Mouse (Mus musculus) limb, embryonic 13.5 days (tissue): ENCODE data around the gene Ttyh1. TPM values are rescaled to one million over a fixed set of nuclear protein-coding genes. Genes with fewer than 3 reads are reported as not detected.

Experiments
- ATAC-seq: fragments of 200-750 bp; cut with Nextera tagmentation; 2 replicates; pipeline ENCODE4 v1.8.0; 2017; ENCODE audit warnings: low read depth, moderate number of reproducible peaks, moderate TSS enrichment; ENCODE audit not compliant: low FRiP score
- H3K27ac ChIP-seq: fragments of 300-500 bp; sonication (generic); 2 replicates; pipeline ENCODE4 v1.5.1; 2015; ENCODE audit warnings: inconsistent platforms, mild to moderate bottlenecking, moderate library complexity
- H3K27me3 ChIP-seq: fragments of 300-500 bp; sonication (generic); 2 replicates; pipeline ENCODE4 v1.6.1; 2015; ENCODE audit warnings: mild to moderate bottlenecking, inconsistent platforms
- H3K36me3 ChIP-seq: fragments of 300-500 bp; sonication (generic); 2 replicates; pipeline ENCODE4 v1.6.1; 2015; ENCODE audit warnings: inconsistent platforms, mild to moderate bottlenecking, moderate library complexity
- H3K4me1 ChIP-seq: fragments of 300-500 bp; sonication (generic); 2 replicates; pipeline ENCODE4 v1.6.1; 2015; ENCODE audit warnings: inconsistent platforms
- H3K4me2 ChIP-seq: fragments of 300-500 bp; sonication (generic); replicated peaks from 2 replicates; pipeline ENCODE4 v1.6.1; 2015; ENCODE audit warnings: inconsistent platforms, mild to moderate bottlenecking, moderate library complexity
- H3K4me3 ChIP-seq: fragments of 300-500 bp; sonication (generic); 2 replicates; pipeline ENCODE4 v1.5.1; 2015; ENCODE audit warnings: moderate library complexity, mild to moderate bottlenecking, inconsistent platforms
- H3K9ac ChIP-seq: fragments of 300-500 bp; sonication (generic); 2 replicates; pipeline ENCODE4 v1.6.1; 2015; ENCODE audit warnings: mild to moderate bottlenecking, inconsistent platforms
- H3K9me3 ChIP-seq: fragments of 300-500 bp; sonication (generic); 2 replicates; pipeline ENCODE4 v1.6.1; 2016; ENCODE audit warnings: inconsistent platforms
- WGBS: fragments of 180-500 bp; shearing (Covaris S2); methylation state at CpG from one replicate; pipeline ENCODE4 v1.1.7; 2015; 5-methylcytosine and 5-hydroxymethylcytosine counted together
- polyA plus RNA-seq: library from polyadenylated mRNA; unstranded; fragments of >200 nt; fragmentation: Nextera tagmentation; extraction: Ambion mirVana; gene quantifications from 2 replicates; pipeline ENCODE4 v1.2.1, GENCODE M21; 2015

The Ttyh1 gene
- polyA plus RNA-seq, 1 experiment from 2014 or later: 2.3 TPM

DNA sequence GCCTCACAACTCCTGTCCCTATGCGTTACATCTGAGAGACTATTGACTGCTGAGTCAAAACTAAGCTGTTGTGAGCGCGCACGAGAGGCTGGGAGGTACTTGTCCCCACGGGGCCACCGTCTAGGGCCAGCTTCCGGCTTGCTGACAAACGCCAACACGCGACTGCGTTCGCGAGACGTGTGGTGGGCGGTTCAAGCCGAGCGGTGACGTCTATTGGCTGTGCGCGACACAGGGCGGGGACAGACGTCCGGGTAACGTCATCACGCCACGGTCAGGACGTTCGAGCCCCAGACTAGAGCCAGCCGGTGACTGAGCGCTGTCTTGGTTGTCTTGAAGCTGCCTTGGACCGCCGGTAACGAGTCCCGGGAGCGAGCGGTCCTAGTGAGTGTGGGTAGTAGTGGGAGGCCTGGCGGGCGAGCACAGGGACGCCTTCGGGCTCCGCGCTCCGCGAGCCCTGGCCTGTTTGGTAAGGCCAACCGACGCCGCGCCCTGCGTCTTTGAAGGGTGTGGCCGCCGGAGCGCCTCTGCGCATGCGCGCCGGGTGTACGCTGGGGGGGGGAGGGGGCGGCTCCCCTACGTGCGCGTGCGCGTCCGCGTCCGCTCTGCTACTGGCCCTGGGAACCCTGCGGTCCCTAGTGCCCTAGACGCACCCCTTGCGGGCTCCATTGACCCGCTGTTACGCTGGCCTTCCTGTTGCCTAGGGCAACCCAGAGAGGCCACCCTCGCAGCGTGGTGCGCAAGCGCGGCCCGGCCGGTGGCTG is 17.7 kb downstream of the Ttyh1 start, which contains the start of gene Leng8:
Gene Leng8, plus strand, starts transcription at position 269 of the 761 bp plus-strand sequence.
- peaks cover 16% of the 10 kb centered on the region for H3K4me1 ChIP-seq
- WGBS: under 1% methylated on average over 54 of the region's 78 CpGs
- H3K9me3 ChIP-seq: no peaks in the 10 kb centered on the region
- H3K36me3 ChIP-seq: peaks cover 37% of the 10 kb centered on the region
- peak within 1 kb of the TSS; percentile 90 for H3K4me3 ChIP-seq
- H3K4me2 ChIP-seq: peak within 1 kb of the TSS; percentile 94
- peak within 1 kb of the TSS; percentile 88 for H3K9ac ChIP-seq
- peak; percentile 99 for ATAC-seq
- peak within 1 kb of the TSS; percentile 90 for H3K27ac ChIP-seq
- no peaks in the 10 kb centered on the region for H3K27me3 ChIP-seq

DNA sequence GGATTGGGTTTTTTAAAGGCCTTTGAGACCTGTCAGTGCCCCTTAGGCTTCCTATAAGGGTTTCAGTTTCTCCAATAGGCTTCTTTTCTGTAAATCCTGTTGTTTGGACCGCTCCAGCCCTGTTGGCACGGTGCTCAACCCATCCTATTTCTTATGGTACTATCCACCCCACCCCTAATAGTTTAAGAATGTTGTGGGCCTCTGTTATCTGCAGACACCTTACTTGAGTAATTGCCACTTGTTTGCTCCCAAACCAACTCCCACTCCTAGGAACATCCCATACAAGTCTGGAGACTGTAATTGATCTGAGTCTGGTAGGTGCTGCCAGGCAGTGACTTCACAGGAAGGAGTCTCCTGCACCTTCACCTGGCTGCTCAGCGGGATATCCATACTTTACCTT is 18.5 kb downstream of the Ttyh1 start:
- Histone ChIP-seq H3K27ac (no peak overlapping the region), H3K9me3 (no peaks in the 10 kb centered on the region), H3K36me3 (peaks cover 45% of the 10 kb centered on the region), H3K9ac (peak overlapping the region; percentile 88), H3K4me3 (peak overlapping the region; percentile 90), H3K27me3 (no peaks in the 10 kb centered on the region), H3K4me1 (peaks cover 16% of the 10 kb centered on the region), H3K4me2 (peak overlapping the region; percentile 94)
- WGBS: 59% methylated on average over 3 of the region's 3 CpGs
- no peak for ATAC-seq

DNA sequence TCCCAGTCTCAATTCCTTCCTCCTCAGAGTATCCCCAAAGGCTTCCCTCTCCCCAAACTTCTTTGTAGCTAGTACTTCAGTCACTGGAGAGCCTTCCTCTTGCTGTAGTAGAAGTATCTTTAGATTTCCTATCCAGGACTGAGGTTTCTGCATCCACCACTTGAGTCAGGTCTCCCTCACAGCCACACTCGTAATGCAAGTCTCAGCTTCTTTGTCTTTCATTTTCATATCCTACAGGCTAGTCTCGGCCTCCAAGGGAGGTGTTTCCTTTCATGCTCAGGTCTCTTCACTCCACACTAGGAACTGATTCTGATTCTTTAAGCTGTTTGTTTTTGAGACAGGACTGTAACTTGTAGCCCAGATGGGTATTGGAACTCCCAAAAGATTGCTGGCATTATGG is 19.0 kb downstream of the Ttyh1 start:
- Histone ChIP-seq H3K4me3 (peak overlapping the region; percentile 90), H3K4me1 (peaks cover 16% of the 10 kb centered on the region), H3K36me3 (peaks cover 50% of the 10 kb centered on the region), H3K9ac (peak overlapping the region; percentile 88), H3K27me3 (no peaks in the 10 kb centered on the region), H3K27ac (no peak overlapping the region), H3K4me2 (peak overlapping the region; percentile 94), H3K9me3 (no peaks in the 10 kb centered on the region)
- no peak for ATAC-seq
- WGBS: 91% methylated on average over 2 of the region's 2 CpGs

DNA sequence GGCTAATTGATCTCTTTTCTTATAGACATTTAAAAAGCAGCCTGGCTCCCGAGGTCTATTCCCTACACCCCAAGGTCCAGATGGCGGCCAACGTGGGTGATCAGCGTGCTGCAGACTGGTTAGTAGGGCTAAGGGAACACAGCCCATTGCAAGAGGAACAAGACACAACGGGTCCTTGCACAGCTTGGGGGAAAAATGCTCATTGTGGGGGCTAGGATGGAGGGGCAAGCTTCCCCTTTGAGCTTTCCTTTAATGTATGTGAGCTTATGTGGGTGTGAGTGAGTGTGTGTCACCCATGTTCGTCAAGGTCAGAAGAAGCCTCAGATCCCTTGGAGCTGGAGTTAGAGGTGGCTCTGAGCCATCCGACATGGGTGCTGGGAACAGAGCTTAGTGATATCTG is 19.5 kb downstream of the Ttyh1 start:
- Histone ChIP-seq H3K9me3 (no peaks in the 10 kb centered on the region), H3K36me3 (peaks cover 55% of the 10 kb centered on the region), H3K4me3 (peak overlapping the region; percentile 90; the same call in 1 of the 2 replicates), H3K9ac (0 out of 2 replicates have a peak overlapping the region, but pooled peaks have one; percentile 88), H3K4me2 (peak overlapping the region; percentile 94; the same call in 1 of the 2 replicates), H3K27me3 (no peaks in the 10 kb centered on the region), H3K4me1 (peaks cover 16% of the 10 kb centered on the region), H3K27ac (no peak overlapping the region)
- WGBS: 92% methylated on average over 7 of the region's 7 CpGs
- ATAC-seq: no peak

DNA sequence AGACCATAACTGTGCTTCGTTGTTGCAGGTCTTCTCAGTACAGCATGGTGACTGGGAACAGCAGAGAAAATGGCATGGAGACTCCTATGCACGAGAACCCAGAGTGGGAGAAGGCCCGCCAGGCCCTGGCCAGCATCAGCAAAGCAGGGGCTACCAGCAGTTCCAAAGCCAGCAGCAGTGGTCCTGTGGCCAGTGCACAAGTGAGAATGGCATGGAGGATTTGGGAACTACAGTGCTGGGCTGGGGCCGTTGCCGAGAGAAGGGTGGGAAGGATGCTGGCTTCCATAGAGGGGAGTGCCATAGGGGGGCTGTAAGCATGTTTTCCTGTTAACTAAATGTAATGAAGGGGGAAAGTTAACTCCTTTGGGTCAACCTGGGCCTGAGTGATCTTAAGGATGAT is 20.2 kb downstream of the Ttyh1 start:
- peaks cover 16% of the 10 kb centered on the region for H3K4me1 ChIP-seq
- WGBS: 89% methylated on average over 5 of the region's 5 CpGs
- no peak overlapping the region for H3K27ac ChIP-seq
- H3K4me3 ChIP-seq: no peak overlapping the region
- H3K27me3 ChIP-seq: no peaks in the 10 kb centered on the region
- H3K4me2 ChIP-seq: no peak overlapping the region
- H3K9ac ChIP-seq: no peak overlapping the region
- no peaks in the 10 kb centered on the region for H3K9me3 ChIP-seq
- ATAC-seq: no peak
- peaks cover 62% of the 10 kb centered on the region for H3K36me3 ChIP-seq

DNA sequence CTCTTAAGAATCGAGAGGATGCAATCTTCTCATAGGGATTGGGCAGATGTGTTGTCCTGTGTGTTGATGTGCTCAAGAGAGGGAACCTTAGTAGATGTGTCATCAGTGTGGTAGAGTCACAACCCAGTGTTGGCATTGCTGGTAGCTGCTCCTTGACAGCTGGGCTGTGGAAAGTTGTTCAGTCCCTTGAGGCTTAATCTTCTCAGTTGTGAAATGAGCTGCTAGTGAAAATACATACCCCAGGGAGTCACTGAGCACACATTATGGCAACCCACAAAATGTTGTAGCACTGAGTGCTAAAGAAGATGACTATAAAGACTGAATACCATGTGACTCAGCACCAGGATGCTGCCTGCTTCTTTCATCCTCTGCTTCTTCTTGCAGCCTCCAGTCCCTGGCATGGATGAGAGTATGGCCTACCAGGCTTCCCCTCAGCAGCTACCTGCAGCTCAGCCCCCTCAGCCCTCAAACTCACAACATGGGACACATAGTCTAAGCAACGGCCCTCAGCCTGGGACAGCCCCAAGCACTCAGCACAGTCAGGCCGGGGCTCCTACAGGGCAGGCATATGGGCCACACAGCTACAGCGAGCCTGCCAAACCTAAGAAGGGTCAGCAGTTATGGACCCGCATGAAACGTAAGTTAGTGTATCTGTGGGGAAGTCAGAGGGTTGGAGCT is 22.6 kb downstream of the Ttyh1 start:
- H3K27ac ChIP-seq: no peak overlapping the region
- H3K4me3 ChIP-seq: no peak overlapping the region
- H3K27me3 ChIP-seq: no peaks in the 10 kb centered on the region
- no peak overlapping the region for H3K9ac ChIP-seq
- H3K4me2 ChIP-seq: no peak overlapping the region
- no peaks in the 10 kb centered on the region for H3K9me3 ChIP-seq
- peaks cover 86% of the 10 kb centered on the region for H3K36me3 ChIP-seq
- WGBS: 93% methylated on average over 6 of the region's 6 CpGs
- peaks cover 13% of the 10 kb centered on the region for H3K4me1 ChIP-seq
- no peak for ATAC-seq

DNA sequence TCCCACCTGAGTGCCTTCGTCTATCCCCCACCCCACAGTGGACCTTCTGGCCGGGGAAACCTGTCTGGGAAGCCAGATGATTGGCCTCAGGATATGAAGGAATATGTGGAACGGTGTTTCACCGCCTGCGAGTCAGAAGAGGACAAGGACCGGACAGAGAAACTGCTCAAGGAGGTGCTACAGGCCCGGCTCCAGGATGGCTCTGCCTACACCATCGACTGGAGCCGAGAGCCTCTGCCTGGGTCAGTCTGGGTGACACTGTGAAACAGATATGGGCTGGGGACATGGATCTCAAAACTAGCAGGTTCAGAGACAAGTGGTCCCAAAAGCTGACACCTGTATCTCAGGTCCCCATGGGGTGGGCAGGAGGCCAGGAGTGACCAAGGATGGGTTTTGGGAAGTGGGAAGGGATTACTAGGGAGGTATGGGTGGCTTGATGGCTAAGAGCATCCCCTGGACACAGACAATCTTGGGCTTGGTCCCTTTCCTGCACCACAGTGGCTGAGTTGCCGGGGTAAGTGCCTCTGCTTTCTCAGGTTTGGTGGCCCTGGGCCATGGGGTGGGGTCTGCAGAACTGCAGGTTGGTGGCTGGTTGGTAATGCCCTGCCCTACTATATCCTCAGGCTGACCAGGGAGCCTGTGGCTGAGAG is 23.7 kb downstream of the Ttyh1 start:
- H3K9ac ChIP-seq: no peak overlapping the region
- H3K27me3 ChIP-seq: no peaks in the 10 kb centered on the region
- peaks cover 97% of the 10 kb centered on the region for H3K36me3 ChIP-seq
- no peak overlapping the region for H3K4me3 ChIP-seq
- H3K9me3 ChIP-seq: no peaks in the 10 kb centered on the region
- no peak overlapping the region for H3K27ac ChIP-seq
- ATAC-seq: no peak
- no peak overlapping the region for H3K4me2 ChIP-seq
- 90% methylated on average over 10 of the region's 10 CpGs for WGBS
- H3K4me1 ChIP-seq: peaks cover 9% of the 10 kb centered on the region

DNA sequence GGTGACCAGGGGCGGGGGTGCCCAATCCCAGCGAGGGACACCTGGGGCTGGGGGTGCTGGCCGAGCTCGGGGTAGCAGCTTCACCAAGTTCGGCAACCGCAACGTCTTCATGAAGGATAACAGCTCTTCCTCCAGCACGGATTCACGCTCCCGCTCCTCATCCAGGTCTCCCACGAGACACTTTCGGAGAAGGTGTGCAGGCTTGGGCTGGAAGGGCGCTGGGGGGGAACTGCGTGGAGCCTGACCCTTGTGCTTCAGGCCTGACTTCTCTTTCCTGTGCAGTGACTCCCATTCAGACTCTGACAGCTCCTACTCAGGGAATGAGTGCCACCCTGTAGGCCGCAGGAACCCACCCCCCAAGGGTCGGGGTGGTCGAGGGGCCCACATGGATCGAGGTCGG is 24.3 kb downstream of the Ttyh1 start:
- Histone ChIP-seq H3K36me3 (peaks cover 99% of the 10 kb centered on the region), H3K9me3 (no peaks in the 10 kb centered on the region), H3K4me1 (peaks cover 9% of the 10 kb centered on the region), H3K9ac (no peak overlapping the region), H3K27me3 (no peaks in the 10 kb centered on the region), H3K4me2 (no peak overlapping the region), H3K4me3 (no peak overlapping the region), H3K27ac (no peak overlapping the region)
- ATAC-seq: no peak
- WGBS: 97% methylated on average over 19 of the region's 19 CpGs

DNA sequence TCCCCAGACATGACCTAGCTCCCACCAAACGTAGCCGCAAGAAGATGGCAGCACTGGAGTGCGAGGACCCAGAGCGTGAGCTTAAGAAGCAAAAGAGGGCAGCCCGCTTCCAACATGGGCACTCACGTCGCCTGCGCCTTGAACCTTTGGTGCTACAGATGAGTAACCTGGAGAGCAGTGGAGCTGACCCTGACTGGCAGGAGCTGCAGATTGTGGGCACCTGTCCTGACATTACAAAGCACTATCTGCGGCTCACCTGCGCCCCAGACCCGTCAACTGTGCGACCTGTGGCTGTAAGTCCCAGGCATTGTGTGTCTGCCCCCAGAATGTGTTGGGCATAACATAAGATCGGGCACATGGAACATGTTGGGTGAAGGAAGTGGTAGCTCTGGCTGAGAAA is 24.8 kb downstream of the Ttyh1 start:
- WGBS: 96% methylated on average over 13 of the region's 13 CpGs
- Histone ChIP-seq H3K4me3 (no peak overlapping the region), H3K9me3 (no peaks in the 10 kb centered on the region), H3K27ac (no peak overlapping the region), H3K4me1 (peaks cover 11% of the 10 kb centered on the region), H3K27me3 (no peaks in the 10 kb centered on the region), H3K4me2 (no peak overlapping the region), H3K9ac (no peak overlapping the region), H3K36me3 (peaks cover 94% of the 10 kb centered on the region)
- ATAC-seq: no peak

DNA sequence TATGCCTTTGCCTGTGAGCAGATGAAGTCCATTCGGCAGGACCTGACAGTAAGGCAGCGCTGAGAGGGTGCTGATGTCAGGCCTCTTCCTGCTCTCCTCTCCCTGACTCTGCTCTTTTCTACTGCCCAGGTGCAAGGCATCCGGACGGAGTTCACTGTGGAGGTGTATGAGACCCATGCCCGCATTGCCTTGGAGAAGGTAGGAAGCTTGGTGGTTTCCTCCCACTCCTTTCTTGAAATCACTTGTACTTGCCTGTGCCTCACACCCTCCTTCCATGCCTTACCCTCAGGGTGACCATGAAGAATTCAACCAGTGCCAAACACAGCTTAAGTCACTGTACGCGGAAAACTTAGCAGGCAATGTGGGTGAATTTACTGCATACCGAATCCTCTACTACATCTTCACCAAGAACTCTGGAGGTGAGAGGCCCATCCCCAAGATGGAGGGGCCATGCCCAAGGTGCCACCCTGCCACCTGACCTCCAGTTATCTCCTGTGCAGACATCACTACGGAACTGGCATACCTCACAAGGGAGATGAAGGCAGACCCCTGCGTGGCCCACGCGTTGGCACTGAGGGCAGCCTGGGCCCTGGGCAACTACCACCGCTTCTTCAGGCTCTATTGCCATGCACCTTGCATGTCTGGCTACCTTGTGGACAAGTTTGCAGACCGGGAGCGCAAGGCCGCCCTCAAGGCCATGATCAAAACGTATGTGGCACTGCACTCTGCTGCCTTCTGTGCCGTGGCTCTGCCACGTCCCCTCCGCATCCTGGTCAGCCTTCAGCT is 25.8 kb downstream of the Ttyh1 start:
- Histone ChIP-seq H3K27me3 (no peaks in the 10 kb centered on the region), H3K4me1 (peaks cover 15% of the 10 kb centered on the region), H3K9ac (no peak overlapping the region), H3K36me3 (peaks cover 85% of the 10 kb centered on the region), H3K4me2 (no peak overlapping the region), H3K9me3 (no peaks in the 10 kb centered on the region), H3K4me3 (no peak overlapping the region), H3K27ac (no peak overlapping the region)
- 94% methylated on average over 20 of the region's 20 CpGs for WGBS
- ATAC-seq: no peak

DNA sequence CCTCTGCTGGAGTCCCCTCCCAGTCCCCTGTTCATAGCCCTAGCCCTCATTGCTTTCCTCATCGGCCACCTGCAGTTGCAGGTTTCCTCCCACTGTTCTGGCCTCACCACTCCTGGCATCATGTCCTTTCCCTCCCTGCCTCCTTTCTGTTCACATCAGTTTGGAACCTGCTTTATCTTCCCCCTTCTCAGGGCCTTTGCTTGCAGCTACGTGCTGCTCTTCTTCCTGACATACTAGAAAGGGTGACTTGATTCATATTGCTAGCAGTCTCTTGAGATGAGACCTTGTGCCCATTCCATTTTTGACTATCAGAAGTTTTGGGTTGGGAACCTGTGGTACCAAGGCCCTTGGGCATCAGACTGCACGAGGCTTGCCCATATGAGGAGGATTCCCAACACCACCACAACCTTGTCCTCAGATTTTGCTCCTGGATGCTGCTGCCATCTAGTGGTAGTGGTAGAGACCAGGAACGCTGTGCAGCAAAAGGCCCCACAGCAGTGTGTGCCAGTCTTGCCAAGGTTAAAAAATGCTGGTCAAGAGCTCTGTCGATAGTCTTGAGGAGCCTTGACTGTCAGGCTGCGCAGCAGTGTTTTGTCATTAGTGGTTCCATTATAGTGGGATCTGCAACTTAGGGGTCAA is 26.5 kb downstream of the Ttyh1 start:
- Histone ChIP-seq H3K4me2 (no peak overlapping the region), H3K4me1 (peaks cover 22% of the 10 kb centered on the region), H3K36me3 (peaks cover 78% of the 10 kb centered on the region), H3K9me3 (no peaks in the 10 kb centered on the region), H3K9ac (no peak overlapping the region), H3K27me3 (peaks cover 3% of the 10 kb centered on the region), H3K27ac (no peak overlapping the region), H3K4me3 (no peak overlapping the region)
- 71% methylated on average over 6 of the region's 6 CpGs for WGBS
- ATAC-seq: no peak
